In genomic region chr2:152734984-152735383, GRCm38 (mm10) we compare ENCODE assay signal across 8 mouse cellular contexts. TPM values are rescaled to one million over a fixed set of nuclear protein-coding genes. Genes with fewer than 3 reads are reported as not detected.
DNase-seq lines count a peak whose midpoint lies in the region; ATAC-seq and TF ChIP-seq lines count a peak whose summit lies in the region.

No protein-coding gene starts in this region.

- H3K79me2 ChIP-seq in C2C12 (ENCODE audit: control insufficient read depth, insufficient read depth): peaks cover 37% of the 10 kb centered on the region

- peak overlapping the region; percentile 73 for H3K4me2 ChIP-seq in heart, embryonic 15.5 days
- peak overlapping the region; percentile 93 for H3K4me2 ChIP-seq in liver, embryonic 13.5 days
- peak overlapping the region; percentile 92 for H3K4me2 ChIP-seq in neural tube, embryonic 12.5 days (replicated peaks)

- H3ac ChIP-seq in C2C12 (ENCODE audit: control insufficient read depth, insufficient read length, low read depth): peak overlapping the region; percentile 73

- H3K4me3 ChIP-seq in C2C12 (ENCODE audit: insufficient read depth, poor library complexity, severe bottlenecking): peak overlapping the region; percentile 31
- H3K4me3 ChIP-seq in bone marrow macrophage, adult 2 months (ENCODE audit: insufficient read depth, low read length): peak overlapping the region; percentile 30; the same call in 1 of the 2 replicates
- peak overlapping the region; percentile 75 for H3K4me3 ChIP-seq in forebrain, embryonic 10.5 days
- H3K4me3 ChIP-seq in heart, embryonic 15.5 days: peak overlapping the region; percentile 57
- H3K4me3 ChIP-seq in liver, embryonic 13.5 days (replicated peaks): peak overlapping the region; percentile 67
- H3K4me3 ChIP-seq in neural tube, embryonic 12.5 days: peak overlapping the region; percentile 20
- peak overlapping the region; percentile 65 for H3K4me3 ChIP-seq in testis, adult 2 months (ENCODE audit: control insufficient read depth, low read depth, low read length)

- H3K4me1 ChIP-seq in bone marrow macrophage, adult 2 months (ENCODE audit: control insufficient read depth, insufficient read depth, low read length): peaks cover 10% of the 10 kb centered on the region
- peaks cover 66% of the 10 kb centered on the region for H3K4me1 ChIP-seq in forebrain, embryonic 10.5 days
- peaks cover 60% of the 10 kb centered on the region for H3K4me1 ChIP-seq in heart, embryonic 15.5 days (replicated peaks)
- H3K4me1 ChIP-seq in liver, embryonic 13.5 days (replicated peaks): peaks cover 77% of the 10 kb centered on the region
- peaks cover 51% of the 10 kb centered on the region for H3K4me1 ChIP-seq in neural tube, embryonic 12.5 days
- H3K4me1 ChIP-seq in testis, adult 2 months (ENCODE audit: control insufficient read depth, insufficient read depth, low read length): peaks cover 37% of the 10 kb centered on the region

- 0% methylated on average over 28 of the region's 28 CpGs for WGBS in forebrain, embryonic 10.5 days
- WGBS in heart, embryonic 15.5 days: 0% methylated on average over 28 of the region's 28 CpGs
- WGBS in liver, embryonic 13.5 days (ENCODE audit: insufficient replicate concordance): under 1% methylated on average over 28 of the region's 28 CpGs
- under 1% methylated on average over 28 of the region's 28 CpGs for WGBS in neural tube, embryonic 12.5 days

- peak; percentile 97 for DNase-seq in forebrain, embryonic 10.5 days (ENCODE audit: extremely low spot score, low spot score)
- DNase-seq in kidney, postnatal 14 days: peak; percentile 98
- DNase-seq in liver, embryonic 13.5 days: peak; percentile 74

- ATAC-seq in heart, embryonic 15.5 days (replicated peaks; ENCODE audit: insufficient number of reproducible peaks, insufficient read depth, low FRiP score, low read depth): peak; percentile 83
- ATAC-seq in liver, embryonic 13.5 days (ENCODE audit: low read depth): peak; percentile 21
- peak; percentile 82 for ATAC-seq in neural tube, embryonic 12.5 days (ENCODE audit: low FRiP score, low read depth)

- peaks cover 17% of the 10 kb centered on the region for H3K36me3 ChIP-seq in C2C12 (ENCODE audit: control insufficient read depth, insufficient read depth)
- H3K36me3 ChIP-seq in forebrain, embryonic 10.5 days (replicated peaks): no peaks in the 10 kb centered on the region
- H3K36me3 ChIP-seq in heart, embryonic 15.5 days: no peaks in the 10 kb centered on the region
- H3K36me3 ChIP-seq in liver, embryonic 13.5 days: no peaks in the 10 kb centered on the region
- H3K36me3 ChIP-seq in neural tube, embryonic 12.5 days: no peaks in the 10 kb centered on the region
- no peaks in the 10 kb centered on the region for H3K36me3 ChIP-seq in testis, adult 2 months (ENCODE audit: control insufficient read depth, insufficient read depth, low read length)

- no peaks in the 10 kb centered on the region for H3K9me3 ChIP-seq in forebrain, embryonic 10.5 days
- no peaks in the 10 kb centered on the region for H3K9me3 ChIP-seq in heart, embryonic 15.5 days (replicated peaks)
- no peaks in the 10 kb centered on the region for H3K9me3 ChIP-seq in liver, embryonic 13.5 days (replicated peaks)
- H3K9me3 ChIP-seq in neural tube, embryonic 12.5 days: no peaks in the 10 kb centered on the region

- H3K27ac ChIP-seq in bone marrow macrophage, adult 2 months (ENCODE audit: insufficient read depth, low read depth, low read length): no peak overlapping the region
- H3K27ac ChIP-seq in forebrain, embryonic 10.5 days: peak overlapping the region; percentile 92
- peak overlapping the region; percentile 86 for H3K27ac ChIP-seq in heart, embryonic 15.5 days
- H3K27ac ChIP-seq in liver, embryonic 13.5 days: peak overlapping the region; percentile 64
- peak overlapping the region; percentile 64; the same call in 1 of the 2 replicates for H3K27ac ChIP-seq in neural tube, embryonic 12.5 days
- peak overlapping the region; percentile 41; the same call in 1 of the 2 replicates for H3K27ac ChIP-seq in testis, adult 2 months (ENCODE audit: control insufficient read depth, insufficient read depth, low read depth, low read length)

- peaks cover 29% of the 10 kb centered on the region for H3K79me3 ChIP-seq in C2C12 (ENCODE audit: low read depth)

- H3K9ac ChIP-seq in heart, embryonic 15.5 days: peak overlapping the region; percentile 72
- H3K9ac ChIP-seq in liver, embryonic 13.5 days: peak overlapping the region; percentile 85
- H3K9ac ChIP-seq in neural tube, embryonic 12.5 days: peak overlapping the region; percentile 40; the same call in 1 of the 2 replicates

- no peak for TF ChIP-seq CTCF in C2C12 (IDR thresholded peaks at IDR 0.05; ENCODE audit: control insufficient read depth, insufficient read depth, insufficient read length)
- TF ChIP-seq CTCF in bone marrow macrophage, adult 2 months (IDR thresholded peaks at IDR 0.05; ENCODE audit: low read depth, low read length): no peak
- no peak for TF ChIP-seq CTCF in testis, adult 2 months (IDR thresholded peaks at IDR 0.05; ENCODE audit: control insufficient read depth, insufficient read depth, insufficient replicate concordance, low read depth, low read length)

- TF ChIP-seq POLR2A in bone marrow macrophage, adult 2 months (IDR thresholded peaks at IDR 0.05; ENCODE audit: borderline replicate concordance, low read depth, low read length): no peak
- TF ChIP-seq POLR2A in testis, adult 2 months (IDR thresholded peaks at IDR 0.05; ENCODE audit: control insufficient read depth, low read depth, low read length): no peak

- H3K27me3 ChIP-seq in C2C12 (ENCODE audit: control insufficient read depth, insufficient read depth, insufficient read length): no peaks in the 10 kb centered on the region
- peaks cover 35% of the 10 kb centered on the region for H3K27me3 ChIP-seq in forebrain, embryonic 10.5 days (ENCODE audit: poor library complexity, severe bottlenecking)
- H3K27me3 ChIP-seq in heart, embryonic 15.5 days: no peaks in the 10 kb centered on the region
- H3K27me3 ChIP-seq in liver, embryonic 13.5 days: peaks cover 27% of the 10 kb centered on the region
- no peaks in the 10 kb centered on the region for H3K27me3 ChIP-seq in neural tube, embryonic 12.5 days (replicated peaks)
- no peaks in the 10 kb centered on the region for H3K27me3 ChIP-seq in testis, adult 2 months (ENCODE audit: control insufficient read depth, insufficient read depth, low read length)

TF ChIP-seq in C2C12, 6 proteins besides CTCF, POLR2A, EP300 and RAD21:
- TF ChIP-seq MYOG (IDR thresholded peaks at IDR 0.05; ENCODE audit: control insufficient read depth, extremely low read depth, insufficient read length): no peak
- peak; percentile 83 for TF ChIP-seq MYOD1 (IDR thresholded peaks at IDR 0.05; ENCODE audit: control insufficient read depth, insufficient read length, low read depth)

RNA-seq across cellular contexts. Expression of gene Id1, which starts 1.1 kb away (rescaled TPM):
- polyA plus RNA-seq in C2C12 (2012; fragmentation: generic; extraction: Trizol): 503 TPM
- polyA plus RNA-seq in bone marrow macrophage, adult 2 months (2012; ENCODE audit: insufficient read depth, insufficient read length, missing spikeins): not detected in 2 replicates
- 57.5 and 61.1 TPM in 2 replicates for polyA plus RNA-seq in forebrain, embryonic 10.5 days (2016; fragmentation: Nextera tagmentation; extraction: Ambion mirVana)
- 61.9 and 63.1 TPM in 2 replicates for polyA plus RNA-seq in heart, embryonic 15.5 days (2015; fragmentation: Nextera tagmentation; extraction: Ambion mirVana)
- 20.9 and 23.2 TPM in 2 replicates for polyA plus RNA-seq in liver, embryonic 13.5 days (2015; fragmentation: Nextera tagmentation; extraction: Ambion mirVana)
- polyA plus RNA-seq in neural tube, embryonic 12.5 days (2016; fragmentation: Nextera tagmentation; extraction: Ambion mirVana): 103 and 107 TPM in 2 replicates
- polyA plus RNA-seq in testis, adult 2 months (2012; rRNA removed): 5.5 and 12.8 TPM in 2 replicates

RNA-seq across cellular contexts. Expression of gene Cox4i2, which starts 19.0 kb away (rescaled TPM):
- 0.39 TPM for polyA plus RNA-seq in C2C12 (2012; fragmentation: generic; extraction: Trizol)
- not detected in 2 replicates for polyA plus RNA-seq in bone marrow macrophage, adult 2 months (2012; ENCODE audit: insufficient read depth, insufficient read length, missing spikeins)
- polyA plus RNA-seq in forebrain, embryonic 10.5 days (2016; fragmentation: Nextera tagmentation; extraction: Ambion mirVana): 3.0 and 4.2 TPM in 2 replicates
- 20.8 and 24.2 TPM in 2 replicates for polyA plus RNA-seq in heart, embryonic 15.5 days (2015; fragmentation: Nextera tagmentation; extraction: Ambion mirVana)
- 1.1 and 1.2 TPM in 2 replicates for polyA plus RNA-seq in liver, embryonic 13.5 days (2015; fragmentation: Nextera tagmentation; extraction: Ambion mirVana)
- polyA plus RNA-seq in neural tube, embryonic 12.5 days (2016; fragmentation: Nextera tagmentation; extraction: Ambion mirVana): 3.7 and 4.4 TPM in 2 replicates
- polyA plus RNA-seq in testis, adult 2 months (2012; rRNA removed): 0.32 and 0.85 TPM in 2 replicates

RNA-seq across cellular contexts. Expression of gene Mcts2, which starts 48.1 kb away (rescaled TPM):
- 24.7 TPM for polyA plus RNA-seq in C2C12 (2012; fragmentation: generic; extraction: Trizol)
- 0.82 and 2.4 TPM in 2 replicates for polyA plus RNA-seq in bone marrow macrophage, adult 2 months (2012; ENCODE audit: insufficient read depth, insufficient read length, missing spikeins)
- polyA plus RNA-seq in forebrain, embryonic 10.5 days (2016; fragmentation: Nextera tagmentation; extraction: Ambion mirVana): 39.1 and 40.3 TPM in 2 replicates
- polyA plus RNA-seq in heart, embryonic 15.5 days (2015; fragmentation: Nextera tagmentation; extraction: Ambion mirVana): 18.9 and 20.3 TPM in 2 replicates
- polyA plus RNA-seq in liver, embryonic 13.5 days (2015; fragmentation: Nextera tagmentation; extraction: Ambion mirVana): 23.6 and 23.8 TPM in 2 replicates
- polyA plus RNA-seq in neural tube, embryonic 12.5 days (2016; fragmentation: Nextera tagmentation; extraction: Ambion mirVana): 42.8 and 47.7 TPM in 2 replicates
- polyA plus RNA-seq in testis, adult 2 months (2012; rRNA removed): 41.8 and 43.6 TPM in 2 replicates

Comparison
In these comparisons a context has a peak if more than half of its experiments do, and no peak if none do; other contexts are left out.
1. H3K4me3 ChIP-seq: peak in every context shown above with its lines; median percentile 75 in forebrain, embryonic 10.5 days; 67 in liver, embryonic 13.5 days; 65 in testis, adult 2 months; 57 in heart, embryonic 15.5 days; 31 in C2C12; 30 in bone marrow macrophage, adult 2 months; 20 in neural tube, embryonic 12.5 days.
2. ATAC-seq: peak in every context shown above with its lines; median percentile 83 in heart, embryonic 15.5 days; 82 in neural tube, embryonic 12.5 days; 21 in liver, embryonic 13.5 days.